Mouse (Mus musculus): ENCODE measurements around the gene Ifih1. TPM values are rescaled to one million over a fixed set of nuclear protein-coding genes. Genes with fewer than 3 reads are reported as not detected.

The Ifih1 gene
- total and polyA plus RNA-seq, 2 experiments: 7.4 to 27.9 TPM

GRCm38 (mm10) chr2:62670767-62671166, 24.7 kb upstream of the Ifih1 start:
- no peaks in the 10 kb centered on the region for H3K79me2 ChIP-seq (ENCODE audit: control insufficient read depth, insufficient read depth, low read length)
- no peak for DNase-seq (ENCODE audit: extremely low read depth, low read depth, low spot score)
- H3K27ac ChIP-seq (replicated peaks; ENCODE audit: insufficient read depth, low read depth, low read length): no peak overlapping the region
- H3K4me3 ChIP-seq (ENCODE audit: insufficient read depth, low read depth, low read length): no peak overlapping the region
- 80% methylated on average over 4 of the region's 4 CpGs for WGBS
- H3K4me1 ChIP-seq (ENCODE audit: control insufficient read depth, insufficient read depth, low read length): no peaks in the 10 kb centered on the region
- no peaks in the 10 kb centered on the region for H3K27me3 ChIP-seq (ENCODE audit: control insufficient read depth, insufficient read depth, low read length)
- H3K9ac ChIP-seq (ENCODE audit: low read depth, low read length): no peak overlapping the region
- 0 out of 2 replicates have a peak, but pooled peaks cover 3% of the 10 kb centered on the region for H3K36me3 ChIP-seq (ENCODE audit: control insufficient read depth, insufficient read depth, low read length)
- TF ChIP-seq POLR2A (IDR thresholded peaks at IDR 0.05; ENCODE audit: extremely low read depth, insufficient read depth, low read length) (no peak), CTCF (IDR thresholded peaks at IDR 0.05; ENCODE audit: low read depth, low read length) (no peak)

GRCm38 (mm10) chr2:62670301-62670700, 24.2 kb upstream of the Ifih1 start:
- Histone ChIP-seq H3K4me3 (ENCODE audit: insufficient read depth, low read depth, low read length) (no peak overlapping the region), H3K27me3 (ENCODE audit: control insufficient read depth, insufficient read depth, low read length) (no peaks in the 10 kb centered on the region), H3K9ac (ENCODE audit: low read depth, low read length) (no peak overlapping the region), H3K79me2 (ENCODE audit: control insufficient read depth, insufficient read depth, low read length) (no peaks in the 10 kb centered on the region; the same call in 1 of the 2 replicates), H3K36me3 (ENCODE audit: control insufficient read depth, insufficient read depth, low read length) (0 out of 2 replicates have a peak, but pooled peaks cover 3% of the 10 kb centered on the region), H3K4me1 (ENCODE audit: control insufficient read depth, insufficient read depth, low read length) (no peaks in the 10 kb centered on the region), H3K27ac (replicated peaks; ENCODE audit: insufficient read depth, low read depth, low read length) (no peak overlapping the region)
- TF ChIP-seq CTCF (IDR thresholded peaks at IDR 0.05; ENCODE audit: low read depth, low read length): no peak
- TF ChIP-seq POLR2A (IDR thresholded peaks at IDR 0.05; ENCODE audit: extremely low read depth, insufficient read depth, low read length): no peak
- WGBS: 90% methylated on average over 5 of the region's 5 CpGs
- DNase-seq (ENCODE audit: extremely low read depth, low read depth, low spot score): no peak

- H3K27ac ChIP-seq (replicated peaks; ENCODE audit: insufficient read depth, low read depth, low read length): no peak overlapping the region
- WGBS: 92% methylated on average over 3 of the region's 3 CpGs
- H3K4me1 ChIP-seq (ENCODE audit: control insufficient read depth, insufficient read depth, low read length): peaks cover 1% of the 10 kb centered on the region; the same call in 1 of the 2 replicates
- DNase-seq (ENCODE audit: extremely low read depth, low read depth, low spot score): no peak
- H3K36me3 ChIP-seq (ENCODE audit: control insufficient read depth, insufficient read depth, low read length): 0 out of 2 replicates have a peak, but pooled peaks cover 3% of the 10 kb centered on the region
- no peak overlapping the region for H3K4me3 ChIP-seq (ENCODE audit: insufficient read depth, low read depth, low read length)
- no peak overlapping the region for H3K9ac ChIP-seq (ENCODE audit: low read depth, low read length)
- TF ChIP-seq POLR2A (IDR thresholded peaks at IDR 0.05; ENCODE audit: extremely low read depth, insufficient read depth, low read length) (no peak), CTCF (IDR thresholded peaks at IDR 0.05; ENCODE audit: low read depth, low read length) (no peak)
- no peaks in the 10 kb centered on the region; the same call in 1 of the 2 replicates for H3K79me2 ChIP-seq (ENCODE audit: control insufficient read depth, insufficient read depth, low read length)
- H3K27me3 ChIP-seq (ENCODE audit: control insufficient read depth, insufficient read depth, low read length): no peaks in the 10 kb centered on the region
Observed at GRCm38 (mm10) chr2:62669848-62670247, 23.8 kb upstream of the Ifih1 start.

GRCm38 (mm10) chr2:62665536-62665935, 19.5 kb upstream of the Ifih1 start:
- Histone ChIP-seq H3K4me1 (ENCODE audit: control insufficient read depth, insufficient read depth, low read length) (peaks cover 2% of the 10 kb centered on the region; the same call in 1 of the 2 replicates), H3K9ac (ENCODE audit: low read depth, low read length) (no peak overlapping the region), H3K4me3 (ENCODE audit: insufficient read depth, low read depth, low read length) (no peak overlapping the region), H3K79me2 (ENCODE audit: control insufficient read depth, insufficient read depth, low read length) (no peaks in the 10 kb centered on the region; the same call in 1 of the 2 replicates), H3K36me3 (ENCODE audit: control insufficient read depth, insufficient read depth, low read length) (0 out of 2 replicates have a peak, but pooled peaks cover 3% of the 10 kb centered on the region), H3K27ac (replicated peaks; ENCODE audit: insufficient read depth, low read depth, low read length) (no peak overlapping the region), H3K27me3 (ENCODE audit: control insufficient read depth, insufficient read depth, low read length) (no peaks in the 10 kb centered on the region)
- no peak for TF ChIP-seq CTCF (IDR thresholded peaks at IDR 0.05; ENCODE audit: low read depth, low read length)
- no peak for TF ChIP-seq POLR2A (IDR thresholded peaks at IDR 0.05; ENCODE audit: extremely low read depth, insufficient read depth, low read length)
- WGBS: 58% methylated on average over 1 of the region's 1 CpGs
- no peak for DNase-seq (ENCODE audit: extremely low read depth, low read depth, low spot score)

- Histone ChIP-seq H3K27ac (replicated peaks; ENCODE audit: insufficient read depth, low read depth, low read length) (no peak overlapping the region), H3K9ac (ENCODE audit: low read depth, low read length) (no peak overlapping the region; the same call in 1 of the 2 replicates), H3K27me3 (ENCODE audit: control insufficient read depth, insufficient read depth, low read length) (no peaks in the 10 kb centered on the region), H3K79me2 (ENCODE audit: control insufficient read depth, insufficient read depth, low read length) (no peaks in the 10 kb centered on the region; the same call in 1 of the 2 replicates), H3K4me3 (ENCODE audit: insufficient read depth, low read depth, low read length) (no peak overlapping the region), H3K36me3 (ENCODE audit: control insufficient read depth, insufficient read depth, low read length) (0 out of 2 replicates have a peak, but pooled peaks cover 3% of the 10 kb centered on the region), H3K4me1 (ENCODE audit: control insufficient read depth, insufficient read depth, low read length) (peaks cover 2% of the 10 kb centered on the region; the same call in 1 of the 2 replicates)
- WGBS: 76% methylated on average over 7 of the region's 7 CpGs
- no peak for TF ChIP-seq CTCF (IDR thresholded peaks at IDR 0.05; ENCODE audit: low read depth, low read length)
- TF ChIP-seq POLR2A (IDR thresholded peaks at IDR 0.05; ENCODE audit: extremely low read depth, insufficient read depth, low read length): no peak
- no peak for DNase-seq (ENCODE audit: extremely low read depth, low read depth, low spot score)
Observed at GRCm38 (mm10) chr2:62664839-62665238, 18.8 kb upstream of the Ifih1 start.

GRCm38 (mm10) chr2:62664135-62664670, 18.1 kb upstream of the Ifih1 start, which contains the start of gene Gca:
Gene Gca (plus strand): TSS chr2:62664285.
- 0 out of 2 replicates have a peak, but pooled peaks cover 3% of the 10 kb centered on the region for H3K36me3 ChIP-seq (ENCODE audit: control insufficient read depth, insufficient read depth, low read length)
- peak; percentile 84 for DNase-seq (ENCODE audit: extremely low read depth, low read depth, low spot score)

More at GRCm38 (mm10) chr2:62664135-62664670, 18.1 kb upstream of the Ifih1 start, which contains the start of gene Gca:
- TF ChIP-seq POLR2A (IDR thresholded peaks at IDR 0.05; ENCODE audit: extremely low read depth, insufficient read depth, low read length) (peak; percentile 60; the same call in 1 of the 2 replicates), CTCF (IDR thresholded peaks at IDR 0.05; ENCODE audit: low read depth, low read length) (no peak)
- Histone ChIP-seq H3K27ac (replicated peaks; ENCODE audit: insufficient read depth, low read depth, low read length) (no peak within 1 kb of the TSS; the same call in 1 of the 2 replicates), H3K27me3 (ENCODE audit: control insufficient read depth, insufficient read depth, low read length) (no peaks in the 10 kb centered on the region), H3K4me1 (ENCODE audit: control insufficient read depth, insufficient read depth, low read length) (peaks cover 2% of the 10 kb centered on the region; the same call in 1 of the 2 replicates), H3K9ac (ENCODE audit: low read depth, low read length) (peak within 1 kb of the TSS; percentile 76), H3K79me2 (ENCODE audit: control insufficient read depth, insufficient read depth, low read length) (no peaks in the 10 kb centered on the region; the same call in 1 of the 2 replicates), H3K4me3 (ENCODE audit: insufficient read depth, low read depth, low read length) (peak within 1 kb of the TSS; percentile 97)
- WGBS: under 1% methylated on average over 43 of the region's 43 CpGs

All from liver, adult 2 months (tissue).